Mouse (Mus musculus): ENCODE measurements around the gene Med9.

DNA sequence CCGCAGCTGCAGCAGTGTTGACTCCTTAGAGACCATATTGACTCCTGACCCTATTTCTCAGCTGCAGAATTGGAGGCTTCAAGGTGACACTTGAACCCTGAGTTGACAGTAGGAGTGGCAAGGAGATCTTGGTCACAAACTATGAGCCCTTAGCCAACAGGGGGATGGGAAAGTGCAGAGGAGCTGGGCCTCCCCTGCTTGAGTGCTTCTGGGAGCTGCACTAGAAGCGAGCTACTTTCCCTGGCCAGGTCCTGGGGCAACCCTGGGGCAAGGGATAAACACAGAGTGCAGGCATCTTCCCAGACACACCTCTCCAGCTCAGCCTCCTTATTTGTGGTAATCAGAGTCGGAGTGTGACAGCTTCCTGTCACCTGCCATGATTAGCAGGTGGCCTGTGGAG lies 14.6 kb downstream of the Med9 start:
- TF ChIP-seq CTCF (conservative IDR thresholded peaks at IDR 0.05; ENCODE audit: insufficient read depth, insufficient read length, low read depth, low read length) (no peak), POLR2A (IDR thresholded peaks at IDR 0.05; ENCODE audit: low read depth, low read length) (no peak)

Data from kidney, adult 2 months (tissue).